Mouse (Mus musculus) forebrain, embryonic 16.5 days (tissue): ENCODE data around the gene 6720489N17Rik. TPM values are rescaled to one million over a fixed set of nuclear protein-coding genes. Genes with fewer than 3 reads are reported as not detected.

ENCODE experiments used
- microRNA-seq: library from miRNA; unstranded; fragments of <30 nt; microRNA quantifications from one replicate; pipeline ENCODE4, GENCODE M21; 2017
- polyA plus RNA-seq: library from polyadenylated mRNA; unstranded; fragments of >200 nt; fragmentation: Nextera tagmentation; extraction: Ambion mirVana; gene quantifications from 2 replicates; pipeline ENCODE4 v1.2.1, GENCODE M21; 2015

Gene 6720489N17Rik
- polyA plus RNA-seq, 1 experiment from 2014 or later: 13.3 TPM

Small RNA genes lying within 50 kb of the gene (microRNA-seq; reads per million reads assigned to microRNA genes)
- not detected for gene Gm24020

Other genes with a start within 250 kb of the 6720489N17Rik start
- 2.4 and 3.1 TPM in 2 replicates for gene Gm3604, start 241.0 kb downstream of the 6720489N17Rik start, polyA plus RNA-seq
- 18.9 and 19.1 TPM in 2 replicates for gene Gm49359, start 157.3 kb downstream of the 6720489N17Rik start, polyA plus RNA-seq
- gene Zfp935, start 65.7 kb downstream of the 6720489N17Rik start, polyA plus RNA-seq: not detected in 2 replicates
- gene Zfp934, start 53.0 kb downstream of the 6720489N17Rik start, polyA plus RNA-seq: 14.3 and 15.0 TPM in 2 replicates
- gene Platr25, start 136.5 kb upstream of the 6720489N17Rik start, polyA plus RNA-seq: 40.3 and 42.1 TPM in 2 replicates
- gene Gm5141, start 161.6 kb upstream of the 6720489N17Rik start, polyA plus RNA-seq: 12.8 and 14.2 TPM in 2 replicates
- 0.36 and 0.41 TPM in 2 replicates for gene Fbp2, start 234.2 kb upstream of the 6720489N17Rik start, polyA plus RNA-seq